Mouse (Mus musculus) bone marrow macrophage, adult 2 months (primary cell): Measurements from ENCODE around the gene Il10rb. TPM values are rescaled to one million over a fixed set of nuclear protein-coding genes. Genes with fewer than 3 reads are reported as not detected.

Experiments used
- H3K27ac ChIP-seq: 2 replicates; pipeline ENCODE4 v1.5.1; 2012; ENCODE audit warnings: low read depth, low read length; ENCODE audit not compliant: insufficient read depth
- H3K4me1 ChIP-seq: 2 replicates; pipeline ENCODE4 v1.6.1; 2012; ENCODE audit warnings: low read length; ENCODE audit not compliant: control insufficient read depth, insufficient read depth
- H3K4me3 ChIP-seq: 2 replicates; pipeline ENCODE4 v1.5.1; 2012; ENCODE audit warnings: mild to moderate bottlenecking, low read length, moderate library complexity; ENCODE audit not compliant: insufficient read depth
- CTCF ChIP-seq: IDR thresholded peaks from 2 replicates; pipeline ENCODE4 v1.5.1; 2012; ENCODE audit warnings: low read depth, mild to moderate bottlenecking, low read length, moderate library complexity
- POLR2A ChIP-seq: IDR thresholded peaks from 2 replicates; pipeline ENCODE4 v1.6.1; 2012; ENCODE audit warnings: mild to moderate bottlenecking, low read depth, low read length, borderline replicate concordance
- polyA plus RNA-seq: library from polyadenylated mRNA; stranded (reverse); fragments of >200 nt; gene quantifications from 2 replicates; pipeline ENCODE4 v1.2.4, GENCODE M21; 2012; ENCODE audit not compliant: missing spikeins, insufficient read depth, insufficient read length

Il10rb gene
- polyA plus RNA-seq, 1 experiment: 345 TPM

GRCm38 (mm10) chr16:91458976-91459375 is 53.0 kb downstream of the Il10rb start:
- H3K27ac ChIP-seq: no peak overlapping the region
- peaks cover 33% of the 10 kb centered on the region for H3K4me1 ChIP-seq
- TF ChIP-seq CTCF: no peak
- TF ChIP-seq POLR2A: no peak
- no peak overlapping the region for H3K4me3 ChIP-seq

GRCm38 (mm10) chr16:91459396-91459795 is 53.4 kb downstream of the Il10rb start:
- TF ChIP-seq CTCF (no peak), POLR2A (no peak)
- peaks cover 33% of the 10 kb centered on the region for H3K4me1 ChIP-seq
- no peak overlapping the region for H3K27ac ChIP-seq
- H3K4me3 ChIP-seq: no peak overlapping the region

- Histone ChIP-seq H3K27ac (peak overlapping the region; percentile 95), H3K4me1 (peaks cover 33% of the 10 kb centered on the region), H3K4me3 (no peak overlapping the region)
- peak; percentile 84 for TF ChIP-seq CTCF
- no peak for TF ChIP-seq POLR2A
Observed at GRCm38 (mm10) chr16:91459841-91460370, 53.9 kb downstream of the Il10rb start.

- Histone ChIP-seq H3K4me3 (peak overlapping the region; percentile 40), H3K4me1 (peaks cover 35% of the 10 kb centered on the region), H3K27ac (peak overlapping the region; percentile 95)
- TF ChIP-seq CTCF: no peak
- no peak for TF ChIP-seq POLR2A
Observed at GRCm38 (mm10) chr16:91461066-91461638, 55.2 kb downstream of the Il10rb start.

- Histone ChIP-seq H3K4me1 (peaks cover 35% of the 10 kb centered on the region), H3K27ac (peak overlapping the region; percentile 99), H3K4me3 (peak overlapping the region; percentile 14; the same call in 1 of the 2 replicates)
- TF ChIP-seq POLR2A (no peak), CTCF (no peak)
Observed at GRCm38 (mm10) chr16:91461773-91462181, 55.8 kb downstream of the Il10rb start.

GRCm38 (mm10) chr16:91462644-91463043 is 56.7 kb downstream of the Il10rb start:
- Histone ChIP-seq H3K27ac (peak overlapping the region; percentile 99), H3K4me3 (no peak overlapping the region), H3K4me1 (peaks cover 37% of the 10 kb centered on the region)
- TF ChIP-seq CTCF (no peak), POLR2A (no peak)

GRCm38 (mm10) chr16:91463400-91463799 is 57.4 kb downstream of the Il10rb start:
- Histone ChIP-seq H3K4me3 (peak overlapping the region; percentile 2; the same call in 1 of the 2 replicates), H3K4me1 (peaks cover 37% of the 10 kb centered on the region), H3K27ac (peak overlapping the region; percentile 99)
- no peak for TF ChIP-seq CTCF

- H3K27ac ChIP-seq: peak overlapping the region; percentile 99
Observed at GRCm38 (mm10) chr16:91463836-91464400, 58.0 kb downstream of the Il10rb start.

GRCm38 (mm10) chr16:91464594-91465504 is 58.9 kb downstream of the Il10rb start:
- Histone ChIP-seq H3K4me3 (peak overlapping the region; percentile 87), H3K27ac (peak overlapping the region; percentile 99), H3K4me1 (peaks cover 35% of the 10 kb centered on the region)
- TF ChIP-seq CTCF (no peak), POLR2A (no peak)

More at GRCm38 (mm10) chr16:91463836-91464400, 58.0 kb downstream of the Il10rb start:
- H3K4me1 ChIP-seq: peaks cover 37% of the 10 kb centered on the region
- H3K4me3 ChIP-seq: peak overlapping the region; percentile 63
- TF ChIP-seq POLR2A (no peak), CTCF (no peak)
